ENCODE assay signal across 21 mouse cellular contexts in the genomic region with DNA sequence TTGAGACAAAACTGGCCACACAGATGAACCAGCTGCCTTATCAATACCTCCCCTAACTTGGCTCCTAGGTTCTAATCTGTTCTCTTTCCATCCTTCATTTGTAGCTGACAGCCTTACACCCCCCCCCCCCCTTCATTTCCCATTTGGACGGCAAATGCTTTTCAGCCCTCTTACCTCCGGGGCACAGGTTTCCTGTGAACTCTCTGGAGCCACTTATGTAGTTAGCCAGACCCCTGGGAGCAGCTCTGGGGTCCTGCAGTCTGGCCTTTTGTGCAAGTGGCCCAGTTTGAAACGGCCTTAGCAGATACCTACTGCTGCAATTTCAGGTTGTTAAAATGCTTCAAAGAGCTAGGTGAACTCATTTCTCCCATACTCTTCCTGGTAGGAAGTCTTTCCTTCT. TPM values are rescaled to one million over a fixed set of nuclear protein-coding genes. Genes with fewer than 3 reads are reported as not detected.
DNase-seq lines count a peak whose midpoint lies in the region; ATAC-seq lines count a peak whose summit lies in the region.
"Had no signal": no experiment of that assay in that cellular context is flagged by ENCODE, and none has a peak within 500 bp of the region (broad histone marks: within the 10 kb centered on the region; RNA-seq: fewer than 3 reads in every experiment).

No protein-coding gene starts in this region.

- H3K27ac ChIP-seq in hindbrain, embryonic 14.5 days: 0 out of 2 replicates have a peak overlapping the region, but pooled peaks have one; percentile 60
- no peak overlapping the region for H3K27ac ChIP-seq in hindbrain, embryonic 13.5 days
- H3K27ac ChIP-seq: embryonic facial prominence, embryonic 13.5 days had no signal

- peak; percentile 9; the same call in 1 of the 2 replicates for ATAC-seq in hindbrain, embryonic 14.5 days (ENCODE audit: low FRiP score)
- ATAC-seq in hindbrain, embryonic 13.5 days (ENCODE audit: low FRiP score): no peak
- ATAC-seq: CD4-positive, CD25-positive, alpha-beta regulatory T cell, adult 4 months; intestine, embryonic 16.5 days had no signal

- H3K4me1 ChIP-seq in hindbrain, embryonic 14.5 days (replicated peaks; ENCODE audit: control insufficient read depth, insufficient read depth, low read length): peaks cover 15% of the 10 kb centered on the region
- H3K4me1 ChIP-seq in hindbrain, embryonic 13.5 days (replicated peaks): peaks cover 25% of the 10 kb centered on the region

- H3K27me3 ChIP-seq in hindbrain, embryonic 14.5 days (ENCODE audit: control insufficient read depth, insufficient read depth, low read length): no peaks in the 10 kb centered on the region
- 0 out of 2 replicates have a peak, but pooled peaks cover 8% of the 10 kb centered on the region for H3K27me3 ChIP-seq in hindbrain, embryonic 13.5 days
- H3K27me3 ChIP-seq: forebrain, embryonic 13.5 days; heart, embryonic 12.5 days had no signal

- H3K4me3 ChIP-seq in hindbrain, embryonic 14.5 days (replicated peaks; ENCODE audit: low read length): no peak overlapping the region
- no peak overlapping the region for H3K4me3 ChIP-seq in hindbrain, embryonic 13.5 days
- H3K4me3 ChIP-seq: embryonic facial prominence, embryonic 13.5 days; forebrain, embryonic 13.5 days had no signal

- DNase-seq in embryo, embryonic 10.5 days (ENCODE audit: low spot score): peak; percentile 22
- DNase-seq in embryo, embryonic 10 days (ENCODE audit: low spot score): no peak
- no peak for DNase-seq in hindbrain, embryonic 14.5 days (ENCODE audit: low spot score)
- DNase-seq in embryo, embryonic 11 days: peak; percentile 38
- DNase-seq in forelimb bud, embryonic 11.5 days (ENCODE audit: low read depth, low spot score): peak; percentile 28
- no peak for DNase-seq in ovary, adult 18-20 months (ENCODE audit: low spot score)
- DNase-seq: adrenal gland, adult 8-10 months; B cell, adult 2 months; cerebellum, adult 11 months; cerebellum, adult 8-10 months; cerebellum, postnatal 14 days; gastrocnemius, postnatal 36 days; heart, adult 18-20 months; heart, postnatal 36 days had no signal

- no peaks in the 10 kb centered on the region for H3K9me3 ChIP-seq in hindbrain, embryonic 14.5 days (ENCODE audit: control insufficient read depth, low read length)
- H3K9me3 ChIP-seq in hindbrain, embryonic 13.5 days: no peaks in the 10 kb centered on the region
- H3K9me3 ChIP-seq: embryonic facial prominence, embryonic 13.5 days; forebrain, embryonic 13.5 days; G1E; heart, embryonic 12.5 days had no signal

- WGBS in hindbrain, embryonic 14.5 days: 15% methylated on average over 3 of the region's 3 CpGs
- 19% methylated on average over 3 of the region's 3 CpGs for WGBS in hindbrain, embryonic 13.5 days

- no peak overlapping the region for H3K9ac ChIP-seq in hindbrain, embryonic 14.5 days
- H3K9ac ChIP-seq in hindbrain, embryonic 13.5 days: no peak overlapping the region
- H3K9ac ChIP-seq: embryonic facial prominence, embryonic 13.5 days had no signal

- no peak overlapping the region for H3K4me2 ChIP-seq in hindbrain, embryonic 14.5 days (replicated peaks)
- H3K4me2 ChIP-seq in hindbrain, embryonic 13.5 days: no peak overlapping the region; the same call in 1 of the 2 replicates

- H3K36me3 ChIP-seq in hindbrain, embryonic 14.5 days (replicated peaks; ENCODE audit: control insufficient read depth, insufficient read depth): no peaks in the 10 kb centered on the region
- no peaks in the 10 kb centered on the region for H3K36me3 ChIP-seq in hindbrain, embryonic 13.5 days
- H3K36me3 ChIP-seq: embryonic facial prominence, embryonic 13.5 days; G1E; heart, embryonic 12.5 days had no signal

RNA-seq across cellular contexts. Expression of a gene that starts 17.6 kb away (rescaled TPM):
- 8.4 and 9.9 TPM in 2 replicates for polyA plus RNA-seq in hindbrain, embryonic 14.5 days (2014; fragmentation: Nextera tagmentation; extraction: Ambion mirVana)
- 5.8 and 6.0 TPM in 2 replicates for polyA plus RNA-seq in hindbrain, embryonic 13.5 days (2015; fragmentation: Nextera tagmentation; extraction: Ambion mirVana)
- polyA plus RNA-seq: CD4-positive, CD25-positive, alpha-beta regulatory T cell, adult 4 months; G1E had no signal

Comparison
In these comparisons a context has a peak if more than half of its experiments do, and no peak if none do; other contexts are left out.
1. DNase-seq: peak in embryo, embryonic 10.5 days (single experiment), embryo, embryonic 11 days (single experiment) and forelimb bud, embryonic 11.5 days (single experiment); none in embryo, embryonic 10 days (single experiment), hindbrain, embryonic 14.5 days (single experiment) and ovary, adult 18-20 months (single experiment).